Mouse (Mus musculus) frontal cortex, adult (tissue): ENCODE data around the gene Olfr1101.

ENCODE experiments used
- ATAC-seq: cut with Nextera tagmentation; 2 replicates; pipeline ENCODE4 v1.9.2; 2017; ENCODE audit warnings: mild to moderate bottlenecking, moderate library complexity, mixed read lengths; ENCODE audit not compliant: low TSS enrichment

The Olfr1101 gene

GRCm38 (mm10) chr2:86991121-86991520 lies at the start of gene Olfr1101:
Gene Olfr1101 (minus strand): TSS chr2:86991221.
- ATAC-seq = no peak

- ATAC-seq = no peak
These were observed 45.4 kb upstream of the Olfr1101 start, which contains the start of gene Olfr1105 for GRCm38 (mm10) chr2:87036431-87036830. Gene Olfr1105 (minus strand): TSS chr2:87036531.

GRCm38 (mm10) chr2:87026980-87027379 lies 36.0 kb upstream of the Olfr1101 start, which contains the start of gene Olfr1104:
Gene Olfr1104 (minus strand): TSS chr2:87027080.
- ATAC-seq = no peak

GRCm38 (mm10) chr2:86998098-86998497 lies 7.1 kb upstream of the Olfr1101 start, which contains the start of gene Olfr1102:
Gene Olfr1102 (plus strand): TSS chr2:86998398.
- no peak for ATAC-seq

- no peak for ATAC-seq
These were observed 11.2 kb downstream of the Olfr1101 start, which contains the start of gene Olfr1100 for GRCm38 (mm10) chr2:86979854-86980253. Gene Olfr1100 (minus strand): TSS chr2:86979954.

GRCm38 (mm10) chr2:86960593-86960992 lies 30.4 kb downstream of the Olfr1101 start, which contains the start of gene Olfr1099:
Gene Olfr1099 (minus strand): TSS chr2:86960693.
- no peak for ATAC-seq
